Mouse (Mus musculus) CH12.LX (cell line): ENCODE results near the gene Peli3. TPM values are rescaled to one million over a fixed set of nuclear protein-coding genes. Genes with fewer than 3 reads are reported as not detected.

Experiments used
- DNase-seq: peaks from one replicate; pipeline ENCODE4 v3.0.0-alpha.2; 2013; ENCODE audit errors: extremely low read depth
- H3K27ac ChIP-seq: 2 replicates; pipeline ENCODE4 v1.5.1; 2012; ENCODE audit warnings: low read depth, mild to moderate bottlenecking, control low read depth, moderate library complexity; ENCODE audit not compliant: insufficient read depth
- H3K27me3 ChIP-seq: replicated peaks from 2 replicates; pipeline ENCODE3; 2012; ENCODE audit warnings: inconsistent platforms
- H3K36me3 ChIP-seq, 2 experiments: replicated peaks in 1 of 2; 2 replicates each; pipeline versions ENCODE3 to v1.6.1; 2012; ENCODE audit warnings: inconsistent platforms in 1 of 2, low read length in 1 of 2, mild to moderate bottlenecking in 1 of 2, mixed read lengths in 1 of 2, moderate library complexity in 1 of 2; ENCODE audit not compliant: control insufficient read depth in 1 of 2, insufficient read depth in 1 of 2
- H3K4me1 ChIP-seq, 2 experiments: 2 replicates each; pipeline ENCODE4 v1.6.1; 2012; ENCODE audit warnings: inconsistent platforms in 1 of 2, moderate library complexity in 1 of 2; ENCODE audit not compliant: insufficient read depth in 2 of 2, control insufficient read depth in 1 of 2
- H3K4me2 ChIP-seq: 2 replicates; pipeline ENCODE4 v1.6.1; 2012; ENCODE audit warnings: low read depth, mild to moderate bottlenecking, control low read depth; ENCODE audit not compliant: poor library complexity, insufficient read depth, severe bottlenecking
- H3K4me3 ChIP-seq, 3 experiments: fragments of 150-350 bp in 1 of 3; sonication (generic) in 1 of 3; replicated peaks in 1 of 3; 2 replicates each; pipeline versions ENCODE3 to v1.5.1; 2011 to 2012; ENCODE audit warnings: low read depth in 2 of 3, low read length in 2 of 3, mild to moderate bottlenecking in 2 of 3, moderate library complexity in 2 of 3, control low read depth in 1 of 3, improper control_type of control experiment in 1 of 3, inconsistent platforms in 1 of 3, mixed read lengths in 1 of 3; ENCODE audit not compliant: poor library complexity in 1 of 3
- H3K79me2 ChIP-seq: replicated peaks from 2 replicates; pipeline ENCODE4 v1.6.1; 2012; ENCODE audit warnings: mild to moderate bottlenecking, moderate library complexity; ENCODE audit not compliant: control insufficient read depth, poor library complexity, insufficient read depth, severe bottlenecking; ENCODE audit errors: extremely low read depth
- H3K9ac ChIP-seq: 2 replicates; pipeline ENCODE4 v1.6.1; 2012; ENCODE audit warnings: low read depth, mild to moderate bottlenecking, control low read depth, moderate library complexity; ENCODE audit not compliant: insufficient read depth
- H3K9me3 ChIP-seq: replicated peaks from 2 replicates; pipeline ENCODE3; 2012; ENCODE audit warnings: low read length, inconsistent platforms, mixed read lengths
- BHLHE40 ChIP-seq: IDR thresholded peaks from 2 replicates; pipeline ENCODE4 v1.6.1; 2011; ENCODE audit warnings: mild to moderate bottlenecking, low read depth, low read length, improper control_type of control experiment
- CHD1 ChIP-seq: IDR thresholded peaks from 2 replicates; pipeline ENCODE4 v1.6.1; 2012; ENCODE audit warnings: low read depth, low read length, improper control_type of control experiment, inconsistent platforms
- CHD2 ChIP-seq: IDR thresholded peaks from 2 replicates; pipeline ENCODE4 v1.6.1; 2011; ENCODE audit warnings: low read length, improper control_type of control experiment
- CTCF ChIP-seq, 2 experiments: IDR thresholded peaks in 1 of 2; conservative IDR thresholded peaks in 1 of 2; 2 replicates each; pipeline ENCODE4 v1.5.1; 2011 to 2012; ENCODE audit warnings: low read depth in 2 of 2, low read length in 2 of 2, improper control_type of control experiment in 1 of 2, inconsistent platforms in 1 of 2, mild to moderate bottlenecking in 1 of 2, moderate library complexity in 1 of 2
- E2F4 ChIP-seq: IDR thresholded peaks from 2 replicates; pipeline ENCODE4 v1.6.1; 2011; ENCODE audit warnings: low read depth, low read length, improper control_type of control experiment; ENCODE audit not compliant: insufficient replicate concordance
- ELF1 ChIP-seq: IDR thresholded peaks from 2 replicates; pipeline ENCODE4 v1.6.1; 2014; ENCODE audit warnings: low read depth, mild to moderate bottlenecking, inconsistent platforms, low read length, improper control_type of control experiment
- EP300 ChIP-seq: IDR thresholded peaks from 2 replicates; pipeline ENCODE4 v1.6.1; 2011; ENCODE audit warnings: low read length, improper control_type of control experiment
- GABPA ChIP-seq: IDR thresholded peaks from 2 replicates; pipeline ENCODE4 v1.6.1; 2012; ENCODE audit warnings: low read depth, low read length, improper control_type of control experiment, inconsistent platforms; ENCODE audit not compliant: insufficient replicate concordance
- HCFC1 ChIP-seq: IDR thresholded peaks from 2 replicates; pipeline ENCODE4 v1.6.1; 2012; ENCODE audit warnings: low read depth, mild to moderate bottlenecking, inconsistent platforms, low read length, improper control_type of control experiment
- KAT2A ChIP-seq: IDR thresholded peaks from 2 replicates; pipeline ENCODE4 v1.6.1; 2012; ENCODE audit warnings: low read length, improper control_type of control experiment, inconsistent platforms; ENCODE audit not compliant: insufficient replicate concordance
- MAFK ChIP-seq: IDR thresholded peaks from 2 replicates; pipeline ENCODE4 v1.6.1; 2011; ENCODE audit warnings: low read length, improper control_type of control experiment; ENCODE audit not compliant: insufficient replicate concordance
- MAX ChIP-seq: IDR thresholded peaks from 2 replicates; pipeline ENCODE4 v1.6.1; 2011; ENCODE audit warnings: low read length, improper control_type of control experiment
- MYC ChIP-seq: IDR thresholded peaks from 2 replicates; pipeline ENCODE4 v1.6.1; 2011; ENCODE audit warnings: low read depth, mild to moderate bottlenecking, improper control_type of control experiment, low read length
- NELFE ChIP-seq: IDR thresholded peaks from 2 replicates; pipeline ENCODE4 v1.6.1; 2011; ENCODE audit warnings: low read depth, low read length, improper control_type of control experiment
- PAX5 ChIP-seq: IDR thresholded peaks from 2 replicates; pipeline ENCODE4 v1.6.1; 2012; ENCODE audit warnings: low read length, inconsistent platforms, mixed read lengths
- POLR2A ChIP-seq: IDR thresholded peaks from 2 replicates; pipeline ENCODE4 v1.6.1; 2011; ENCODE audit warnings: low read depth, mild to moderate bottlenecking, improper control_type of control experiment, low read length
- POLR2AphosphoS2 ChIP-seq: IDR thresholded peaks from 2 replicates; pipeline ENCODE4 v1.6.1; 2011; ENCODE audit warnings: low read depth, low read length, improper control_type of control experiment
- RCOR1 ChIP-seq: conservative IDR thresholded peaks from 2 replicates; pipeline ENCODE4 v1.6.1; 2012; ENCODE audit warnings: low read depth, mild to moderate bottlenecking, inconsistent platforms, low read length, improper control_type of control experiment
- TBP ChIP-seq: conservative IDR thresholded peaks from 2 replicates; pipeline ENCODE4 v1.6.1; 2011; ENCODE audit warnings: low read depth, low read length, improper control_type of control experiment
- UBTF ChIP-seq: IDR thresholded peaks from 2 replicates; pipeline ENCODE4 v1.6.1; 2012; ENCODE audit warnings: low read depth, mild to moderate bottlenecking, inconsistent platforms, low read length, improper control_type of control experiment, moderate library complexity
- ZC3H11A ChIP-seq: IDR thresholded peaks from 2 replicates; pipeline ENCODE4 v1.6.1; 2012; ENCODE audit warnings: low read depth, mild to moderate bottlenecking, inconsistent platforms, low read length, improper control_type of control experiment
- ZKSCAN1 ChIP-seq: IDR thresholded peaks from 2 replicates; pipeline ENCODE4 v1.6.1; 2012; ENCODE audit warnings: low read depth, inconsistent platforms, low read length, improper control_type of control experiment, borderline replicate concordance
- ZMIZ1 ChIP-seq: IDR thresholded peaks from 2 replicates; pipeline ENCODE4 v1.6.1; 2012; ENCODE audit warnings: low read depth, mild to moderate bottlenecking, inconsistent platforms, low read length, improper control_type of control experiment
- dilution Hi-C: fragments of 300-500 bp; cut with MboI; formaldehyde crosslinking; loops from 2 replicates; pipeline ENCODE4 v1.14.3; 2020; ENCODE audit warnings: low sequenced_read_pairs; ENCODE audit not compliant: extremely low pct_unique_long_range_greater_than_20kb, extremely low pct_ligation_motif_present
- in situ Hi-C: fragments of 300-500 bp; cut with MboI; formaldehyde crosslinking; loops from 3 replicates; pipeline ENCODE4 v1.14.3; 2019; ENCODE audit warnings: low sequenced_read_pairs, low pct_ligation_motif_present, low pct_unique_long_range_greater_than_20kb, mixed read lengths
- polyA plus RNA-seq: library from polyadenylated mRNA; unstranded; fragments of >175 nt; gene quantifications from 2 replicates; pipeline ENCODE4 v1.2.1, GENCODE M21; 2012; ENCODE audit warnings: low read depth; ENCODE audit not compliant: insufficient read length
- total RNA-seq, 2 experiments: library from RNA; depleted of rRNA; stranded (reverse); fragments of 300-350 nt in 1 of 2; fragments of >200 nt in 1 of 2; gene quantifications; 2 replicates each; pipeline ENCODE4 v1.2.3; 2012 to 2014

Gene Peli3
- total and polyA plus RNA-seq, 3 experiments, result 0.07 to 0.42 TPM; not detected in 1

- H3K4me3 ChIP-seq, result no peak overlapping the region
- in situ Hi-C loops, result no loop called here
- peaks cover 82% of the 10 kb centered on the region for H3K27me3 ChIP-seq
- H3K4me1 ChIP-seq, result no peaks in the 10 kb centered on the region
- no peaks in the 10 kb centered on the region for H3K36me3 ChIP-seq
- DNase-seq, result no peak
- no peak for TF ChIP-seq CHD1
- no peak for TF ChIP-seq MYC
- TF ChIP-seq ZMIZ1, result no peak
- TF ChIP-seq TBP, result no peak
- no peak for TF ChIP-seq CTCF (conservative IDR thresholded peaks at IDR 0.05 in 1 of 2, IDR thresholded peaks at IDR 0.05 in 1 of 2; ENCODE audit: low read depth in 2 of 2, low read length in 2 of 2)
- TF ChIP-seq HCFC1, result no peak
- no peak for TF ChIP-seq ZC3H11A
- TF ChIP-seq GABPA, result no peak
- TF ChIP-seq POLR2A, result no peak
- TF ChIP-seq ELF1, result no peak
- TF ChIP-seq PAX5, result no peak
- TF ChIP-seq MAX, result no peak
- no peak for TF ChIP-seq RCOR1
- TF ChIP-seq BHLHE40, result no peak
- TF ChIP-seq UBTF, result no peak
- TF ChIP-seq E2F4, result no peak
- TF ChIP-seq POLR2AphosphoS2, result no peak
- H3K9me3 ChIP-seq, result no peaks in the 10 kb centered on the region
- H3K9ac ChIP-seq, result no peak overlapping the region
- H3K79me2 ChIP-seq, result no peaks in the 10 kb centered on the region
- dilution Hi-C loops, result no loop called here
- H3K27ac ChIP-seq, result no peak overlapping the region
- H3K4me2 ChIP-seq, result no peak overlapping the region
Observed at GRCm38 (mm10) chr19:4936896-4937295, 6.0 kb downstream of the Peli3 start.

GRCm38 (mm10) chr19:4928781-4929180 lies 14.1 kb downstream of the Peli3 start:
- peaks cover 13 to 35% of the 10 kb centered on the region in 2 experiments for H3K4me1 ChIP-seq
- peak overlapping the region in 1 of 3 experiments; percentile 74 for H3K4me3 ChIP-seq
- in situ Hi-C loops, result no loop called here
- DNase-seq, result no peak
- no peak for TF ChIP-seq E2F4
- no peak for TF ChIP-seq CHD2
- TF ChIP-seq MYC, result no peak
- TF ChIP-seq EP300, result no peak
- TF ChIP-seq HCFC1, result no peak
- TF ChIP-seq KAT2A, result no peak
- no peak for TF ChIP-seq ZKSCAN1
- no peak for TF ChIP-seq MAFK
- no peak for TF ChIP-seq CHD1
- TF ChIP-seq RCOR1, result no peak
- TF ChIP-seq NELFE, result no peak
- dilution Hi-C loops, result no loop called here
- H3K4me2 ChIP-seq, result no peak overlapping the region
- H3K27me3 ChIP-seq, result peaks cover 17% of the 10 kb centered on the region
- H3K36me3 ChIP-seq, result peaks cover 18 to 29% of the 10 kb centered on the region in 2 experiments
- H3K27ac ChIP-seq, result no peak overlapping the region
- H3K9me3 ChIP-seq, result peaks cover 2% of the 10 kb centered on the region
- H3K9ac ChIP-seq, result no peak overlapping the region
- peaks cover 7% of the 10 kb centered on the region for H3K79me2 ChIP-seq
